Mouse (Mus musculus): ENCODE results near the gene Scd1. TPM values are rescaled to one million over a fixed set of nuclear protein-coding genes. Genes with fewer than 3 reads are reported as not detected.

Gene Scd1
- 3.7 and 4.3 TPM in 2 replicates for polyA plus RNA-seq (2014; fragmentation: Nextera tagmentation; extraction: Ambion mirVana)

DNA sequence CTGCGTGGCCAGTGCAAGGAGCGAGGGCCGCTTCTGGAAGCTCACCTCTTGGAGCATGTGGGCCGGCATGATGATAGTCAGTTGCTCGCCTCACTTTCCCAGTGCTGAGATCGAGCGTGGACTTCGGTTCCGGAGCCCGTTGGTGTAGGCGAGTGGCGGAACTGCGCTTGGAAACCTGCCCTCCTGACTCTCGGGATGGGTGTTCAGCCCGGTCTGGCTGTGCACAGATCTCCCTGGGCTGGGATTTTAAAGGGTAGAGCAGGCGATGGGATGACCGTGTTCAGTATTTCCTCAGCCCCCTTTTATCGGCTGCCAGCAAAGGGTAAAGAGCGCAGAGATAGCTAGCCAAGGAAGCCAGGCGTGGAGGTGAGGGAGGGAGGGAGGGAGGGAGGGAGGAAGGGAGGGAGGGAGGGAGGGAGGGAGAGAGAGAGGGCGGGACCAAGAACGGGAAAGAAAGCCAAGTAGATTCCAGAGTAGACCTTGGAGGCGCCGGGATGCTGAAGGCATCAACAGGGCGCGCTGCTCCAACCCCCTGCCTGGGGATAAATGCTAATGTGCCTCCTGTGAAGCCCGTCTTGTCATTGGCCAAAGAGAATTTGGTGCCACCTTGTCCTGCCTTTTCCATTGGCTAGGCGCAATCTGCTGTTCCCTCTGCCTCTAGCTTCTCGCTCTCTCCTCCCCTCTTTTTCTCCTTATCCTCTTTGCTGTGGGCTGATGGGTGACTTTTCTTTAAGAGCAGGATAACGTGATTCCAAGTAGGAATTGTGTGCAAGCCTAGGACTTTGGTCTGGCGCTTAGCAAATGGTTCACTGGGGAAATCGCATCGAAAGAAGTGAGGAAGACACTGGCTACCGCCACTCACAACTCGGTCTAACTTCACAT lies at the start of gene Scd1:
Scd1 (minus strand) TSS at position 539 of the 882 bp plus-strand sequence.
- H3K4me2 ChIP-seq (replicated peaks; ENCODE audit: low read depth, low read length) = peak within 1 kb of the TSS; percentile 69
- H3K9ac ChIP-seq (replicated peaks; ENCODE audit: low read depth, low read length) = peak within 1 kb of the TSS; percentile 18; the same call in 1 of the 2 replicates
- no peaks in the 10 kb centered on the region for H3K4me1 ChIP-seq (ENCODE audit: control insufficient read depth, insufficient read depth, low read length)
- H3K27me3 ChIP-seq (ENCODE audit: control insufficient read depth, insufficient read depth, low read length) = no peaks in the 10 kb centered on the region
- no peaks in the 10 kb centered on the region for H3K9me3 ChIP-seq (ENCODE audit: control insufficient read depth, low read depth, low read length)
- ATAC-seq (ENCODE audit: insufficient number of reproducible peaks, insufficient read depth, low FRiP score, low read depth) = peak; percentile 77; the same call in 1 of the 2 replicates
- H3K27ac ChIP-seq (ENCODE audit: low read length) = peak within 1 kb of the TSS; percentile 53; the same call in 1 of the 2 replicates
- H3K36me3 ChIP-seq (ENCODE audit: control insufficient read depth, insufficient read depth, low read length) = no peaks in the 10 kb centered on the region
- WGBS = under 1% methylated on average over 35 of the region's 35 CpGs
- H3K4me3 ChIP-seq (ENCODE audit: low read depth, low read length) = peak within 1 kb of the TSS; percentile 32

DNA sequence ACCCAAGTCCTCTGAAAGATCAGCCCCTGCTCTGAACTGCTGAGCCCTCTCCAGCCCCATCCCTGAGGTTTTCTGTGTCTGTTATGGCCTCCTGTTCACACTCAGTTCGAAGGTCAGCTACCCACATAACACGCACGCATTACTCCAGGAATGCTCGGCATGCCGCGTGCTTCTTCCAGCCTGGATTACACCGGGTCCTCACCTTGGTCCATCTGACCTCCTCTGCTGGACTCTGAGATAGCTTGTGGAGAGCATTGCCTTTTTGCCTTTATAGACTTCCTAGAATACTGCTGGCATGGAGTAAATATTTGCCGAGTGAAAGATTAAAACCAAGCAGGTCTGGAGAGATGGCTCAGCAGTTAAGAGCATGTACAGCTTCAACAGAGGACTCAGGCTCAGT lies 47.7 kb upstream of the Scd1 start:
- no peaks in the 10 kb centered on the region for H3K9me3 ChIP-seq (ENCODE audit: control insufficient read depth, low read depth, low read length)
- no peak overlapping the region for H3K9ac ChIP-seq (replicated peaks; ENCODE audit: low read depth, low read length)
- 70% methylated on average over 8 of the region's 8 CpGs for WGBS
- H3K4me1 ChIP-seq (ENCODE audit: control insufficient read depth, insufficient read depth, low read length) = no peaks in the 10 kb centered on the region
- no peak overlapping the region for H3K4me2 ChIP-seq (replicated peaks; ENCODE audit: low read depth, low read length)
- no peaks in the 10 kb centered on the region for H3K27me3 ChIP-seq (ENCODE audit: control insufficient read depth, insufficient read depth, low read length)
- H3K4me3 ChIP-seq (ENCODE audit: low read depth, low read length) = no peak overlapping the region
- H3K36me3 ChIP-seq (ENCODE audit: control insufficient read depth, insufficient read depth, low read length) = no peaks in the 10 kb centered on the region
- ATAC-seq (ENCODE audit: insufficient number of reproducible peaks, insufficient read depth, low FRiP score, low read depth) = no peak
- H3K27ac ChIP-seq (ENCODE audit: low read length) = no peak overlapping the region

GRCm38 (mm10) chr19:44454862-44455261 lies 47.2 kb upstream of the Scd1 start:
- ATAC-seq (ENCODE audit: insufficient number of reproducible peaks, insufficient read depth, low FRiP score, low read depth) = no peak
- WGBS = 83% methylated on average over 6 of the region's 6 CpGs
- H3K4me1 ChIP-seq (ENCODE audit: control insufficient read depth, insufficient read depth, low read length) = no peaks in the 10 kb centered on the region
- no peaks in the 10 kb centered on the region for H3K9me3 ChIP-seq (ENCODE audit: control insufficient read depth, low read depth, low read length)
- no peak overlapping the region for H3K9ac ChIP-seq (replicated peaks; ENCODE audit: low read depth, low read length)
- no peak overlapping the region for H3K4me3 ChIP-seq (ENCODE audit: low read depth, low read length)
- no peaks in the 10 kb centered on the region for H3K27me3 ChIP-seq (ENCODE audit: control insufficient read depth, insufficient read depth, low read length)
- no peaks in the 10 kb centered on the region for H3K36me3 ChIP-seq (ENCODE audit: control insufficient read depth, insufficient read depth, low read length)
- H3K4me2 ChIP-seq (replicated peaks; ENCODE audit: low read depth, low read length) = no peak overlapping the region
- no peak overlapping the region for H3K27ac ChIP-seq (ENCODE audit: low read length)

- Histone ChIP-seq H3K27ac (ENCODE audit: low read length) (no peak overlapping the region), H3K4me3 (ENCODE audit: low read depth, low read length) (no peak overlapping the region), H3K36me3 (ENCODE audit: control insufficient read depth, insufficient read depth, low read length) (no peaks in the 10 kb centered on the region), H3K4me2 (replicated peaks; ENCODE audit: low read depth, low read length) (no peak overlapping the region), H3K9ac (replicated peaks; ENCODE audit: low read depth, low read length) (no peak overlapping the region), H3K4me1 (ENCODE audit: control insufficient read depth, insufficient read depth, low read length) (no peaks in the 10 kb centered on the region), H3K27me3 (ENCODE audit: control insufficient read depth, insufficient read depth, low read length) (no peaks in the 10 kb centered on the region), H3K9me3 (ENCODE audit: control insufficient read depth, low read depth, low read length) (no peaks in the 10 kb centered on the region)
- ATAC-seq (ENCODE audit: insufficient number of reproducible peaks, insufficient read depth, low FRiP score, low read depth) = no peak
- WGBS = 80% methylated on average over 4 of the region's 4 CpGs
Observed at GRCm38 (mm10) chr19:44447927-44448326, 40.2 kb upstream of the Scd1 start.

DNA sequence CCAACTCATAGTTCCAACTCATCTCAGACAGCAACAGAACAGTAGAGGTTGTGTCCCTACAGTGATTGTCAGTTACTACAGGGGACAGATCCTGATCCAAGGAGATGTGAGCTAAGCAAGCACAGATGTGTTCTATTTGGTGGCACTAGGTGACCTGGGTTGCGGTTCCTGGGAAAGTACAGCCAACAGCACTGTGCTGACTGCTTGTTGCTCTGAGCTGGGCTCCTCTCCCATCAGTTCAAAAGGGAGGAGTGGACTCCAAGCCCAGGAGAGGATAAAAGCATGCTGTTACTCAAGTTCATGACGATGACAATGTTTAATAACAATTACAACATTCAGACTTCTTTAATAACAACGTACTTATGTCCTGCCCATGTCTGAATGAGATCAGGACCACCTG lies 38.1 kb upstream of the Scd1 start:
- no peak overlapping the region for H3K9ac ChIP-seq (replicated peaks; ENCODE audit: low read depth, low read length)

DNA sequence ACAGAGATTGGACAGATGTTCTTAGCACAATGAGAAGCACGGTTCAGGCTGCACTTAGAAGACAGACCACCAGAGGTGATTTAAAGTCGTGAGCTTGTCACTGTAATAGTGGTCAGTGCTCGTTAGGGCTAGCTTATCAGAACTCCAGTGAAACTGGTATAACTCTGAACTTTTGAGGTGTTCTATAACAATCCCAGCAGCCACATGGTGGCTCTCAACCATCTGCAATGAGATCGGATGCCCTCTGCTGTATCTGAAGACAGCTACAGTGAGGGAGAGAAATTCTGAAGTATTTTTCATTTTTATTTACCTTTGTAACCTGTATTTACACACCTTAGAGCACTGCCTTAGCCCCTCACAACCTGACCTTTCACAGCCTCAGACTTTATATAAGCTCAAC lies 31.6 kb upstream of the Scd1 start:
- Histone ChIP-seq H3K4me1 (ENCODE audit: control insufficient read depth, insufficient read depth, low read length) (no peaks in the 10 kb centered on the region), H3K27ac (ENCODE audit: low read length) (no peak overlapping the region), H3K27me3 (ENCODE audit: control insufficient read depth, insufficient read depth, low read length) (no peaks in the 10 kb centered on the region), H3K4me3 (ENCODE audit: low read depth, low read length) (no peak overlapping the region), H3K9ac (replicated peaks; ENCODE audit: low read depth, low read length) (no peak overlapping the region), H3K9me3 (ENCODE audit: control insufficient read depth, low read depth, low read length) (no peaks in the 10 kb centered on the region), H3K36me3 (ENCODE audit: control insufficient read depth, insufficient read depth, low read length) (no peaks in the 10 kb centered on the region), H3K4me2 (replicated peaks; ENCODE audit: low read depth, low read length) (no peak overlapping the region)
- ATAC-seq (ENCODE audit: insufficient number of reproducible peaks, insufficient read depth, low FRiP score, low read depth) = no peak
- 26% methylated on average over 4 of the region's 4 CpGs for WGBS

More for the DNA sequence above, 38.1 kb upstream of the Scd1 start:
- Histone ChIP-seq H3K4me1 (ENCODE audit: control insufficient read depth, insufficient read depth, low read length) (no peaks in the 10 kb centered on the region), H3K4me2 (replicated peaks; ENCODE audit: low read depth, low read length) (no peak overlapping the region), H3K27me3 (ENCODE audit: control insufficient read depth, insufficient read depth, low read length) (no peaks in the 10 kb centered on the region), H3K9me3 (ENCODE audit: control insufficient read depth, low read depth, low read length) (no peaks in the 10 kb centered on the region), H3K27ac (ENCODE audit: low read length) (no peak overlapping the region), H3K4me3 (ENCODE audit: low read depth, low read length) (no peak overlapping the region), H3K36me3 (ENCODE audit: control insufficient read depth, insufficient read depth, low read length) (no peaks in the 10 kb centered on the region)
- 77% methylated on average over 3 of the region's 3 CpGs for WGBS
- ATAC-seq (ENCODE audit: insufficient number of reproducible peaks, insufficient read depth, low FRiP score, low read depth) = no peak

- Histone ChIP-seq H3K36me3 (ENCODE audit: control insufficient read depth, insufficient read depth, low read length) (no peaks in the 10 kb centered on the region), H3K4me3 (ENCODE audit: low read depth, low read length) (no peak overlapping the region), H3K27ac (ENCODE audit: low read length) (no peak overlapping the region), H3K4me2 (replicated peaks; ENCODE audit: low read depth, low read length) (no peak overlapping the region), H3K4me1 (ENCODE audit: control insufficient read depth, insufficient read depth, low read length) (no peaks in the 10 kb centered on the region), H3K27me3 (ENCODE audit: control insufficient read depth, insufficient read depth, low read length) (no peaks in the 10 kb centered on the region), H3K9ac (replicated peaks; ENCODE audit: low read depth, low read length) (no peak overlapping the region), H3K9me3 (ENCODE audit: control insufficient read depth, low read depth, low read length) (no peaks in the 10 kb centered on the region)
- ATAC-seq (ENCODE audit: insufficient number of reproducible peaks, insufficient read depth, low FRiP score, low read depth) = no peak
- 60% methylated on average over 6 of the region's 6 CpGs for WGBS
Observed at GRCm38 (mm10) chr19:44437975-44438374, 30.3 kb upstream of the Scd1 start.

GRCm38 (mm10) chr19:44432084-44432483 lies 24.4 kb upstream of the Scd1 start:
- no peak overlapping the region for H3K4me2 ChIP-seq (replicated peaks; ENCODE audit: low read depth, low read length)
- H3K9me3 ChIP-seq (ENCODE audit: control insufficient read depth, low read depth, low read length) = no peaks in the 10 kb centered on the region
- H3K36me3 ChIP-seq (ENCODE audit: control insufficient read depth, insufficient read depth, low read length) = no peaks in the 10 kb centered on the region
- no peak for ATAC-seq (ENCODE audit: insufficient number of reproducible peaks, insufficient read depth, low FRiP score, low read depth)
- WGBS = 70% methylated on average over 5 of the region's 5 CpGs
- H3K4me1 ChIP-seq (ENCODE audit: control insufficient read depth, insufficient read depth, low read length) = no peaks in the 10 kb centered on the region
- no peak overlapping the region for H3K9ac ChIP-seq (replicated peaks; ENCODE audit: low read depth, low read length)
- no peak overlapping the region for H3K27ac ChIP-seq (ENCODE audit: low read length)
- H3K27me3 ChIP-seq (ENCODE audit: control insufficient read depth, insufficient read depth, low read length) = no peaks in the 10 kb centered on the region
- no peak overlapping the region for H3K4me3 ChIP-seq (ENCODE audit: low read depth, low read length)
